Comparison of ENCODE assay signal across 8 mouse cellular contexts in the genomic region with DNA sequence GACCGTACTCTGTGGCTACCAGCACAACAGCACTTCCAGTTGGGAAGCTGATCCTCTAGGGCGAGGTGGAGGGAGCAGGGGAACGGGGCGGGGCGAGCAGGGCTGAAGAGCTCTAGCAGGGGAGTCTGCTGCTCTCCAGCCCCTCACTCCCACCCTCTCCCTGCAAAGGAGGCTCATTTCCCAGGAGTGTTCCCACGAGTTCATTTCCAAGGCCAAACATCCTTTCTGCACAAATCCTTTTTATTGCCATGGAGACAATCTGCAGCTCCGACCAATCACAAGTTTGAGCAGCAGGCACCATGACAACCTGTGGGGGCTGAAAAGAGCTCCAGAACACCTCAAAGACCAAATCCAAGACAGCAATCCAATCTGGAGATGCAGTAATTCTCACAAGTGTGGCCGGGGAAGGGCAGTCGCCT. TPM values are rescaled to one million over a fixed set of nuclear protein-coding genes. Genes with fewer than 3 reads are reported as not detected.
DNase-seq lines count a peak whose midpoint lies in the region; ATAC-seq and TF ChIP-seq lines count a peak whose summit lies in the region.

No protein-coding gene starts in this region.

- peak; percentile 23 for DNase-seq in forebrain, embryonic 10.5 days (ENCODE audit: extremely low spot score, low spot score)
- peak; percentile 62 to 90 for DNase-seq in layer of hippocampus, adult 2 months (ENCODE audit: low spot score in 2 of 2)
- peak; percentile 83 for DNase-seq in midbrain, embryonic 14.5 days
- DNase-seq in thymus, adult 18-20 months: no peak
- DNase-seq in heart, postnatal 4 days: no peak
- no peak for DNase-seq in c-Kit-positive CD71-positive TER-119-positive erythroid progenitor cells, embryonic 14.5 days (ENCODE audit: low spot score)
- DNase-seq in lung, postnatal 0 days (ENCODE audit: low spot score): no peak

- peaks cover 11% of the 10 kb centered on the region for H3K4me1 ChIP-seq in cortical plate, adult 2 months (ENCODE audit: control insufficient read depth, insufficient read depth, low read length)
- peaks cover 23% of the 10 kb centered on the region for H3K4me1 ChIP-seq in forebrain, embryonic 10.5 days
- H3K4me1 ChIP-seq in midbrain, embryonic 14.5 days (ENCODE audit: control insufficient read depth, insufficient read depth, low read length): peaks cover 15% of the 10 kb centered on the region
- H3K4me1 ChIP-seq in lung, postnatal 0 days (ENCODE audit: insufficient read depth, low read depth, low read length): no peaks in the 10 kb centered on the region

- no peak for TF ChIP-seq POLR2A in cortical plate, adult 2 months (IDR thresholded peaks at IDR 0.05; ENCODE audit: extremely low read depth, insufficient read depth, low read length)

- no peaks in the 10 kb centered on the region for H3K9me3 ChIP-seq in forebrain, embryonic 10.5 days
- H3K9me3 ChIP-seq in midbrain, embryonic 14.5 days (ENCODE audit: control insufficient read depth, low read length): no peaks in the 10 kb centered on the region
- no peaks in the 10 kb centered on the region for H3K9me3 ChIP-seq in lung, postnatal 0 days (ENCODE audit: low read length)

- ATAC-seq in midbrain, embryonic 14.5 days (ENCODE audit: low FRiP score, low TSS enrichment): peak; percentile 79; the same call in 1 of the 2 replicates
- no peak for ATAC-seq in lung, postnatal 0 days

- WGBS in forebrain, embryonic 10.5 days: 39% methylated on average over 9 of the region's 9 CpGs
- WGBS in midbrain, embryonic 14.5 days: 5% methylated on average over 9 of the region's 9 CpGs
- 33% methylated on average over 9 of the region's 9 CpGs for WGBS in lung, postnatal 0 days

- no peaks in the 10 kb centered on the region for H3K36me3 ChIP-seq in forebrain, embryonic 10.5 days (replicated peaks)
- no peaks in the 10 kb centered on the region for H3K36me3 ChIP-seq in midbrain, embryonic 14.5 days (ENCODE audit: control insufficient read depth, insufficient read depth, low read length)
- H3K36me3 ChIP-seq in lung, postnatal 0 days (ENCODE audit: insufficient read depth, low read length): no peaks in the 10 kb centered on the region

- TF ChIP-seq CTCF in cortical plate, adult 2 months (IDR thresholded peaks at IDR 0.05; ENCODE audit: extremely low read depth, insufficient read depth, low read length): no peak
- no peak for TF ChIP-seq CTCF in layer of hippocampus, adult 2 months (conservative IDR thresholded peaks at IDR 0.05)
- TF ChIP-seq CTCF in lung, postnatal 0 days (IDR thresholded peaks at IDR 0.05): no peak

- H3K27me3 ChIP-seq in forebrain, embryonic 10.5 days (ENCODE audit: poor library complexity, severe bottlenecking): no peaks in the 10 kb centered on the region
- no peaks in the 10 kb centered on the region for H3K27me3 ChIP-seq in midbrain, embryonic 14.5 days (ENCODE audit: control insufficient read depth, insufficient read depth, low read length)
- no peaks in the 10 kb centered on the region for H3K27me3 ChIP-seq in lung, postnatal 0 days (replicated peaks; ENCODE audit: insufficient read depth, low read length)

- H3K4me2 ChIP-seq in midbrain, embryonic 14.5 days (ENCODE audit: low read length): peak overlapping the region; percentile 22; the same call in 1 of the 2 replicates
- no peak overlapping the region for H3K4me2 ChIP-seq in lung, postnatal 0 days (replicated peaks; ENCODE audit: low read depth, low read length)

- no peak overlapping the region for H3K4me3 ChIP-seq in cortical plate, adult 2 months (ENCODE audit: insufficient read depth, low read length)
- H3K4me3 ChIP-seq in forebrain, embryonic 10.5 days: no peak overlapping the region; the same call in 1 of the 2 replicates
- peak overlapping the region; percentile 12; the same call in 1 of the 2 replicates for H3K4me3 ChIP-seq in layer of hippocampus, adult 2 months
- H3K4me3 ChIP-seq in midbrain, embryonic 14.5 days (replicated peaks; ENCODE audit: low read depth, low read length): no peak overlapping the region
- no peak overlapping the region for H3K4me3 ChIP-seq in lung, postnatal 0 days (ENCODE audit: low read depth, low read length)

- no peak for TF ChIP-seq EP300 in lung, postnatal 0 days (IDR thresholded peaks at IDR 0.05)

- H3K27ac ChIP-seq in cortical plate, adult 2 months (ENCODE audit: insufficient read depth, low read length): peak overlapping the region; percentile 71
- peak overlapping the region; percentile 53; the same call in 1 of the 2 replicates for H3K27ac ChIP-seq in forebrain, embryonic 10.5 days
- H3K27ac ChIP-seq in layer of hippocampus, adult 2 months: peak overlapping the region; percentile 93
- peak overlapping the region; percentile 74 for H3K27ac ChIP-seq in midbrain, embryonic 14.5 days (replicated peaks; ENCODE audit: low read depth, low read length)
- no peak overlapping the region for H3K27ac ChIP-seq in lung, postnatal 0 days (ENCODE audit: low read length)

- H3K9ac ChIP-seq in midbrain, embryonic 14.5 days (replicated peaks; ENCODE audit: low read length): no peak overlapping the region
- no peak overlapping the region for H3K9ac ChIP-seq in lung, postnatal 0 days (replicated peaks; ENCODE audit: low read depth)

RNA-seq across cellular contexts. Expression of a gene that starts 32.4 kb away (rescaled TPM):
- 0.13 TPM in 1 of 2 replicates, not detected in the other for polyA plus RNA-seq in cortical plate, adult 2 months (2012; rRNA removed)
- polyA plus RNA-seq in forebrain, embryonic 10.5 days (2016; fragmentation: Nextera tagmentation; extraction: Ambion mirVana): not detected in 2 replicates
- total RNA-seq in layer of hippocampus, adult 2 months (2021): not detected
- 0.78 and 0.97 TPM in 2 replicates for polyA plus RNA-seq in midbrain, embryonic 14.5 days (2014; fragmentation: Nextera tagmentation; extraction: Ambion mirVana)
- total RNA-seq in heart, postnatal 4 days (2021): not detected
- 0.23 TPM in 1 of 2 replicates, not detected in the other for polyA plus RNA-seq in lung, postnatal 0 days (2015; fragmentation: Nextera tagmentation; extraction: Ambion mirVana)

Comparison
In these comparisons a context has a peak if more than half of its experiments do, and no peak if none do; other contexts are left out.
1. DNase-seq: peak in forebrain, embryonic 10.5 days (single experiment), layer of hippocampus, adult 2 months (2 of 2) and midbrain, embryonic 14.5 days (single experiment); none in thymus, adult 18-20 months (0 of 2), heart, postnatal 4 days (single experiment), c-Kit-positive CD71-positive TER-119-positive erythroid progenitor cells, embryonic 14.5 days (single experiment) and lung, postnatal 0 days (single experiment).